Mouse (Mus musculus): Measurements from ENCODE around the gene Esm1. TPM values are rescaled to one million over a fixed set of nuclear protein-coding genes. Genes with fewer than 3 reads are reported as not detected.
A peak's percentile ranks its signal among the peaks of the same experiment; 100 is the strongest.

The Esm1 gene
- total and polyA plus RNA-seq, 3 experiments = not detected

DNA sequence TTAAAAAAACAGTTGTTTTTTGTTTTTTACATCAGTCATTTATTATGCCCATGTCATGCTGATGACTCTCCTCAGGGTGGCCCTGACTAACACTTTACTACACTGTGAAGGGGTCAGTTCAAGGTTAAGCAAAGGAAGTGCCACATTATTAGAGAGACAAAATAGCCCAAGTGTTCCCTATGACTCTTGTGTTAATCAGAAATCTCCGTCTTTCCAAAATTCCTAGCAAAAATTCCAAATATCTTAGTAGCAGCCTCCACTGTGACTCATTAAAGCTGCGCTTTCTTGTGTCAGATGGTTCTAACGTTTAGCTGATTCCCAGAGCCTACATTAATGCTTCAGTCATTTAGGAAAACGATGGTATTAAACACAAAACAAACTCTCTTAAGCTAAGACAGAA lies 7.3 kb upstream of the Esm1 start:
- TF ChIP-seq CTCF (IDR thresholded peaks at IDR 0.05; ENCODE audit: low read depth, low read length) = no peak
- no peak for TF ChIP-seq TAL1 (conservative IDR thresholded peaks at IDR 0.05; ENCODE audit: low read depth, low read length)
- no peak for TF ChIP-seq GATA2 (IDR thresholded peaks at IDR 0.05; ENCODE audit: borderline replicate concordance, low read depth, low read length)
- TF ChIP-seq POLR2AphosphoS5 (IDR thresholded peaks at IDR 0.05; ENCODE audit: insufficient replicate concordance, low read depth, low read length) = no peak
- TF ChIP-seq GATA1 (IDR thresholded peaks at IDR 0.05; ENCODE audit: borderline replicate concordance, low read length) = no peak
- H3K36me3 ChIP-seq (replicated peaks) = no peaks in the 10 kb centered on the region
- H3K27me3 ChIP-seq (ENCODE audit: insufficient read depth, low read length) = no peaks in the 10 kb centered on the region; the same call in 1 of the 2 replicates
- ATAC-seq (ENCODE audit: extremely low read depth, insufficient number of reproducible peaks, low FRiP score, poor library complexity, severe bottlenecking) = no peak
- H3K4me1 ChIP-seq (ENCODE audit: insufficient read depth, low read depth, low read length) = no peaks in the 10 kb centered on the region
- no peak overlapping the region for H3K4me3 ChIP-seq (ENCODE audit: low read depth, low read length)
- no peaks in the 10 kb centered on the region for H3K9me3 ChIP-seq (replicated peaks)
- no peak for DNase-seq (ENCODE audit: low spot score)

DNA sequence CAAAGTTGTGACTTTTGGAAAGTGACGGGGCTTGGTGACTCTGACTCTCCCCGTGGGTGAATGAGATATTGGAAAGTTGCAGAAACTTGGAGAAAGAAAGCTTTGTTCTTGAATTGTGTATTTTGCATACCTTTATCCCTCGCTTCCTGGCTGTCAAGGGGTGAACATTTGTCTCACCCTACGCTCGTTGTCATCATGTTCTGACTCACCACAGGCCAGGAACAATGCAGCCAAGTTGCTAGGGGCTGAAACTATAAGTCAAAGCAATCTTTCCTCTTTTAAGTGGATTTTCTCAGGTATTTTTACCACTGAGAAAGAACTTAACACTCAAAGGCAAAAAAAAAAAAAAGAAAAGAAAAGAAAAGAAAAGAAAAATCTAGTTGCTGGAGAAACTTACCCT lies 6.3 kb upstream of the Esm1 start:
- Histone ChIP-seq H3K4me1 (ENCODE audit: insufficient read depth, low read depth, low read length) (no peaks in the 10 kb centered on the region), H3K4me3 (ENCODE audit: low read depth, low read length) (no peak overlapping the region), H3K9me3 (replicated peaks) (no peaks in the 10 kb centered on the region), H3K27me3 (ENCODE audit: insufficient read depth, low read length) (no peaks in the 10 kb centered on the region; the same call in 1 of the 2 replicates), H3K36me3 (replicated peaks) (no peaks in the 10 kb centered on the region)
- DNase-seq (ENCODE audit: low spot score) (no peak), ATAC-seq (ENCODE audit: extremely low read depth, insufficient number of reproducible peaks, low FRiP score, poor library complexity, severe bottlenecking) (no peak)
- TF ChIP-seq TAL1 (conservative IDR thresholded peaks at IDR 0.05; ENCODE audit: low read depth, low read length) (no peak), GATA1 (IDR thresholded peaks at IDR 0.05; ENCODE audit: borderline replicate concordance, low read length) (no peak), CTCF (IDR thresholded peaks at IDR 0.05; ENCODE audit: low read depth, low read length) (no peak), GATA2 (IDR thresholded peaks at IDR 0.05; ENCODE audit: borderline replicate concordance, low read depth, low read length) (no peak), POLR2AphosphoS5 (IDR thresholded peaks at IDR 0.05; ENCODE audit: insufficient replicate concordance, low read depth, low read length) (no peak)

GRCm38 (mm10) chr13:113205346-113205745 lies 4.1 kb upstream of the Esm1 start:
- H3K36me3 ChIP-seq (replicated peaks) = no peaks in the 10 kb centered on the region
- no peaks in the 10 kb centered on the region for H3K9me3 ChIP-seq (replicated peaks)
- TF ChIP-seq GATA1 (IDR thresholded peaks at IDR 0.05; ENCODE audit: borderline replicate concordance, low read length) = no peak
- TF ChIP-seq TAL1 (conservative IDR thresholded peaks at IDR 0.05; ENCODE audit: low read depth, low read length) = no peak
- TF ChIP-seq CTCF (IDR thresholded peaks at IDR 0.05; ENCODE audit: low read depth, low read length) = no peak
- TF ChIP-seq POLR2AphosphoS5 (IDR thresholded peaks at IDR 0.05; ENCODE audit: insufficient replicate concordance, low read depth, low read length) = no peak
- no peak for TF ChIP-seq GATA2 (IDR thresholded peaks at IDR 0.05; ENCODE audit: borderline replicate concordance, low read depth, low read length)
- H3K4me3 ChIP-seq (ENCODE audit: low read depth, low read length) = no peak overlapping the region
- DNase-seq (ENCODE audit: low spot score) (no peak), ATAC-seq (ENCODE audit: extremely low read depth, insufficient number of reproducible peaks, low FRiP score, poor library complexity, severe bottlenecking) (no peak)
- H3K27me3 ChIP-seq (ENCODE audit: insufficient read depth, low read length) = peaks cover 5% of the 10 kb centered on the region
- no peaks in the 10 kb centered on the region for H3K4me1 ChIP-seq (ENCODE audit: insufficient read depth, low read depth, low read length)

DNA sequence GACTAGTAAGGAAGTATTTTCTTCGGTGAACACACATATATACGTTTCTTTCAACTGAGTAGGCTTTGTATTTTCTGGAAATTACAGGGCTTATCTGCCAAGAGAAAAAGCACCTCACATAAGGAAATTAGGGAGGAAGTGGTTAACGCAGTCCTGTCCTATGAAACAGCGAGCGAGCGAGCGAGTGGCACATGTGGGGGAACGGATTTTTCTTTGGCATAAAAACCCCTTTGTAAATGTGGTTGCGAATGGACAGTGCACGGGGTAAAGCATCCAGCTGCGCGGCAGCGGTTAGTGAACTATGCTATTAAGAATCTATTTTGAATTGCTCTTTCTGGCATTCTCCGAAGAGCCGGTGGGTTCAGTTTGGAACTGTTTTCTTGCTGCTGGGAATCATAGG lies 1.9 kb downstream of the Esm1 start:
- H3K4me1 ChIP-seq (ENCODE audit: insufficient read depth, low read depth, low read length) = no peaks in the 10 kb centered on the region; the same call in 1 of the 2 replicates
- no peak for TF ChIP-seq GATA2 (IDR thresholded peaks at IDR 0.05; ENCODE audit: borderline replicate concordance, low read depth, low read length)
- no peak for TF ChIP-seq GATA1 (IDR thresholded peaks at IDR 0.05; ENCODE audit: borderline replicate concordance, low read length)
- TF ChIP-seq TAL1 (conservative IDR thresholded peaks at IDR 0.05; ENCODE audit: low read depth, low read length) = no peak
- TF ChIP-seq CTCF (IDR thresholded peaks at IDR 0.05; ENCODE audit: low read depth, low read length) = no peak
- no peak for TF ChIP-seq POLR2AphosphoS5 (IDR thresholded peaks at IDR 0.05; ENCODE audit: insufficient replicate concordance, low read depth, low read length)

GRCm38 (mm10) chr13:113212401-113212800 lies 2.9 kb downstream of the Esm1 start:
- TF ChIP-seq CTCF (IDR thresholded peaks at IDR 0.05; ENCODE audit: low read depth, low read length) (no peak), GATA1 (IDR thresholded peaks at IDR 0.05; ENCODE audit: borderline replicate concordance, low read length) (no peak)
- Histone ChIP-seq H3K9me3 (replicated peaks) (no peaks in the 10 kb centered on the region), H3K27me3 (ENCODE audit: insufficient read depth, low read length) (peaks cover 5% of the 10 kb centered on the region; the same call in 1 of the 2 replicates), H3K36me3 (replicated peaks) (no peaks in the 10 kb centered on the region), H3K4me3 (ENCODE audit: low read depth, low read length) (no peak overlapping the region), H3K4me1 (ENCODE audit: insufficient read depth, low read depth, low read length) (no peaks in the 10 kb centered on the region; the same call in 1 of the 2 replicates)
- DNase-seq (ENCODE audit: low spot score) (no peak), ATAC-seq (ENCODE audit: extremely low read depth, insufficient number of reproducible peaks, low FRiP score, poor library complexity, severe bottlenecking) (0 out of 2 replicates have a peak, but pooled peaks have one; percentile 45)

More for the DNA sequence above, 1.9 kb downstream of the Esm1 start:
- Histone ChIP-seq H3K9me3 (replicated peaks) (no peaks in the 10 kb centered on the region), H3K27me3 (ENCODE audit: insufficient read depth, low read length) (peaks cover 5% of the 10 kb centered on the region; the same call in 1 of the 2 replicates), H3K36me3 (replicated peaks) (no peaks in the 10 kb centered on the region), H3K4me3 (ENCODE audit: low read depth, low read length) (no peak overlapping the region)
- no peak for DNase-seq (ENCODE audit: low spot score)
- ATAC-seq (ENCODE audit: extremely low read depth, insufficient number of reproducible peaks, low FRiP score, poor library complexity, severe bottlenecking) = no peak

DNA sequence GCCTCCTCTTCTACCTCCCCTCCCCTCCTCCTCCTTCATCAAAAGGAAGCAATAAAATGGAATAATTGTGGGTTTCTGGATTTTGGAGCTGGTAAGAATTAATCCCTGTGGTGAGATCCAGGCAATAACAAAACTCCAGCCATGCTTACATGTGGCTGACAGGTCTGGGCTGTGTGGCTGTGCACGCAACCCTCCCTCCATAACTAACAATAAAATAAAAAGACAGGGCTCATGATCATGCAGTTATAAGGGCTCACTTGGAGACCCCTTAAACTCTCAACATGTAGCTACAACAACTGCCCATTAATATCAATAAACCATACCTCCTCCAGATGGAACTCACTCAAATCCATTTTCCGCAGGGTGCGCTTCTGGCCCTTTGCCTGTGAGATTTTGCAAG lies 4.4 kb downstream of the Esm1 start:
- Histone ChIP-seq H3K4me3 (ENCODE audit: low read depth, low read length) (no peak overlapping the region), H3K4me1 (ENCODE audit: insufficient read depth, low read depth, low read length) (no peaks in the 10 kb centered on the region; the same call in 1 of the 2 replicates), H3K27me3 (ENCODE audit: insufficient read depth, low read length) (peaks cover 5% of the 10 kb centered on the region; the same call in 1 of the 2 replicates), H3K36me3 (replicated peaks) (no peaks in the 10 kb centered on the region), H3K9me3 (replicated peaks) (no peaks in the 10 kb centered on the region)
- no peak for TF ChIP-seq GATA1 (IDR thresholded peaks at IDR 0.05; ENCODE audit: borderline replicate concordance, low read length)
- TF ChIP-seq TAL1 (conservative IDR thresholded peaks at IDR 0.05; ENCODE audit: low read depth, low read length) = no peak
- no peak for TF ChIP-seq GATA2 (IDR thresholded peaks at IDR 0.05; ENCODE audit: borderline replicate concordance, low read depth, low read length)
- TF ChIP-seq POLR2AphosphoS5 (IDR thresholded peaks at IDR 0.05; ENCODE audit: insufficient replicate concordance, low read depth, low read length) = no peak
- no peak for TF ChIP-seq CTCF (IDR thresholded peaks at IDR 0.05; ENCODE audit: low read depth, low read length)
- DNase-seq (ENCODE audit: low spot score) = no peak
- no peak for ATAC-seq (ENCODE audit: extremely low read depth, insufficient number of reproducible peaks, low FRiP score, poor library complexity, severe bottlenecking)
